Mouse (Mus musculus): ENCODE results near the gene Ano2. TPM values are rescaled to one million over a fixed set of nuclear protein-coding genes. Genes with fewer than 3 reads are reported as not detected.

Ano2 gene
- polyA plus RNA-seq, 1 experiment from 2014 or later = 0.44 TPM

- no peak overlapping the region for H3K4me2 ChIP-seq (ENCODE audit: low read depth, low read length, severe bottlenecking)
- H3K27me3 ChIP-seq (ENCODE audit: control insufficient read depth, insufficient read depth, low read length) = no peaks in the 10 kb centered on the region
- H3K9ac ChIP-seq (ENCODE audit: low read length) = no peak overlapping the region
- no peak overlapping the region for H3K4me3 ChIP-seq (ENCODE audit: low read depth, low read length)
- H3K36me3 ChIP-seq (ENCODE audit: control insufficient read depth, insufficient read depth, low read length) = no peaks in the 10 kb centered on the region
- H3K4me1 ChIP-seq (replicated peaks; ENCODE audit: control insufficient read depth, insufficient read depth, low read length) = no peaks in the 10 kb centered on the region
- ATAC-seq (replicated peaks; ENCODE audit: low FRiP score) = no peak
- DNase-seq (ENCODE audit: low spot score) = no peak
- WGBS = 83% methylated on average over 3 of the region's 3 CpGs
- no peaks in the 10 kb centered on the region for H3K9me3 ChIP-seq (ENCODE audit: control insufficient read depth, low read length)
- H3K27ac ChIP-seq (ENCODE audit: low read depth, low read length) = no peak overlapping the region
Observed at GRCm38 (mm10) chr6:125841284-125841683, 151.1 kb downstream of the Ano2 start.

- no peaks in the 10 kb centered on the region for H3K9me3 ChIP-seq (ENCODE audit: control insufficient read depth, low read length)
- no peaks in the 10 kb centered on the region for H3K27me3 ChIP-seq (ENCODE audit: control insufficient read depth, insufficient read depth, low read length)
- no peak overlapping the region for H3K4me3 ChIP-seq (ENCODE audit: low read depth, low read length)
- no peak overlapping the region for H3K4me2 ChIP-seq (ENCODE audit: low read depth, low read length, severe bottlenecking)
- DNase-seq (ENCODE audit: low spot score) = no peak
- no peak overlapping the region for H3K27ac ChIP-seq (ENCODE audit: low read depth, low read length)
- ATAC-seq (replicated peaks; ENCODE audit: low FRiP score) = no peak
- no peaks in the 10 kb centered on the region for H3K4me1 ChIP-seq (replicated peaks; ENCODE audit: control insufficient read depth, insufficient read depth, low read length)
- H3K36me3 ChIP-seq (ENCODE audit: control insufficient read depth, insufficient read depth, low read length) = no peaks in the 10 kb centered on the region
- H3K9ac ChIP-seq (ENCODE audit: low read length) = no peak overlapping the region
- WGBS = 86% methylated on average over 4 of the region's 4 CpGs
Observed at GRCm38 (mm10) chr6:125851196-125851595, 161.0 kb downstream of the Ano2 start.

GRCm38 (mm10) chr6:125858294-125858693 is 168.1 kb downstream of the Ano2 start:
- H3K4me2 ChIP-seq (ENCODE audit: low read depth, low read length, severe bottlenecking) = no peak overlapping the region
- no peak overlapping the region for H3K4me3 ChIP-seq (ENCODE audit: low read depth, low read length)
- ATAC-seq (replicated peaks; ENCODE audit: low FRiP score) = no peak

GRCm38 (mm10) chr6:125868516-125868915 is 178.3 kb downstream of the Ano2 start:
- 19% methylated on average over 2 of the region's 2 CpGs for WGBS
- Histone ChIP-seq H3K27ac (ENCODE audit: low read depth, low read length) (no peak overlapping the region), H3K4me1 (replicated peaks; ENCODE audit: control insufficient read depth, insufficient read depth, low read length) (no peaks in the 10 kb centered on the region), H3K36me3 (ENCODE audit: control insufficient read depth, insufficient read depth, low read length) (no peaks in the 10 kb centered on the region), H3K9ac (ENCODE audit: low read length) (no peak overlapping the region), H3K4me2 (ENCODE audit: low read depth, low read length, severe bottlenecking) (no peak overlapping the region), H3K27me3 (ENCODE audit: control insufficient read depth, insufficient read depth, low read length) (no peaks in the 10 kb centered on the region), H3K4me3 (ENCODE audit: low read depth, low read length) (no peak overlapping the region), H3K9me3 (ENCODE audit: control insufficient read depth, low read length) (no peaks in the 10 kb centered on the region)
- ATAC-seq (replicated peaks; ENCODE audit: low FRiP score) (no peak), DNase-seq (ENCODE audit: low spot score) (no peak)

More at GRCm38 (mm10) chr6:125858294-125858693, 168.1 kb downstream of the Ano2 start:
- no peaks in the 10 kb centered on the region for H3K36me3 ChIP-seq (ENCODE audit: control insufficient read depth, insufficient read depth, low read length)
- H3K9me3 ChIP-seq (ENCODE audit: control insufficient read depth, low read length) = no peaks in the 10 kb centered on the region
- H3K27me3 ChIP-seq (ENCODE audit: control insufficient read depth, insufficient read depth, low read length) = no peaks in the 10 kb centered on the region
- DNase-seq (ENCODE audit: low spot score) = no peak
- no peak overlapping the region for H3K27ac ChIP-seq (ENCODE audit: low read depth, low read length)
- no peak overlapping the region for H3K9ac ChIP-seq (ENCODE audit: low read length)
- 73% methylated on average over 1 of the region's 1 CpGs for WGBS
- no peaks in the 10 kb centered on the region for H3K4me1 ChIP-seq (replicated peaks; ENCODE audit: control insufficient read depth, insufficient read depth, low read length)

GRCm38 (mm10) chr6:125871482-125871881 is 181.3 kb downstream of the Ano2 start:
- Histone ChIP-seq H3K4me3 (ENCODE audit: low read depth, low read length) (no peak overlapping the region), H3K4me2 (ENCODE audit: low read depth, low read length, severe bottlenecking) (no peak overlapping the region), H3K4me1 (replicated peaks; ENCODE audit: control insufficient read depth, insufficient read depth, low read length) (no peaks in the 10 kb centered on the region), H3K9me3 (ENCODE audit: control insufficient read depth, low read length) (no peaks in the 10 kb centered on the region), H3K27me3 (ENCODE audit: control insufficient read depth, insufficient read depth, low read length) (no peaks in the 10 kb centered on the region), H3K9ac (ENCODE audit: low read length) (no peak overlapping the region), H3K36me3 (ENCODE audit: control insufficient read depth, insufficient read depth, low read length) (no peaks in the 10 kb centered on the region), H3K27ac (ENCODE audit: low read depth, low read length) (no peak overlapping the region)
- ATAC-seq (replicated peaks; ENCODE audit: low FRiP score) = no peak
- WGBS = 89% methylated on average over 4 of the region's 4 CpGs
- no peak for DNase-seq (ENCODE audit: low spot score)

- no peak for DNase-seq (ENCODE audit: low spot score)
- ATAC-seq (replicated peaks; ENCODE audit: low FRiP score) = no peak
- WGBS = 89% methylated on average over 6 of the region's 6 CpGs
- H3K9ac ChIP-seq (ENCODE audit: low read length) = no peak overlapping the region
- no peaks in the 10 kb centered on the region for H3K9me3 ChIP-seq (ENCODE audit: control insufficient read depth, low read length)
- H3K4me2 ChIP-seq (ENCODE audit: low read depth, low read length, severe bottlenecking) = no peak overlapping the region
- no peaks in the 10 kb centered on the region for H3K4me1 ChIP-seq (replicated peaks; ENCODE audit: control insufficient read depth, insufficient read depth, low read length)
- H3K36me3 ChIP-seq (ENCODE audit: control insufficient read depth, insufficient read depth, low read length) = no peaks in the 10 kb centered on the region
- no peak overlapping the region for H3K4me3 ChIP-seq (ENCODE audit: low read depth, low read length)
- H3K27ac ChIP-seq (ENCODE audit: low read depth, low read length) = no peak overlapping the region
- H3K27me3 ChIP-seq (ENCODE audit: control insufficient read depth, insufficient read depth, low read length) = no peaks in the 10 kb centered on the region
Observed at GRCm38 (mm10) chr6:125874742-125875141, 184.5 kb downstream of the Ano2 start.

- Histone ChIP-seq H3K4me1 (replicated peaks; ENCODE audit: control insufficient read depth, insufficient read depth, low read length) (no peaks in the 10 kb centered on the region), H3K4me3 (ENCODE audit: low read depth, low read length) (no peak overlapping the region), H3K27me3 (ENCODE audit: control insufficient read depth, insufficient read depth, low read length) (no peaks in the 10 kb centered on the region), H3K9ac (ENCODE audit: low read length) (no peak overlapping the region), H3K36me3 (ENCODE audit: control insufficient read depth, insufficient read depth, low read length) (no peaks in the 10 kb centered on the region), H3K4me2 (ENCODE audit: low read depth, low read length, severe bottlenecking) (no peak overlapping the region), H3K27ac (ENCODE audit: low read depth, low read length) (no peak overlapping the region), H3K9me3 (ENCODE audit: control insufficient read depth, low read length) (no peaks in the 10 kb centered on the region)
- ATAC-seq (replicated peaks; ENCODE audit: low FRiP score) = no peak
- WGBS = 92% methylated on average over 1 of the region's 1 CpGs
- DNase-seq (ENCODE audit: low spot score) = no peak
Observed at GRCm38 (mm10) chr6:125876884-125877283, 186.7 kb downstream of the Ano2 start.

- Histone ChIP-seq H3K36me3 (ENCODE audit: control insufficient read depth, insufficient read depth, low read length) (no peaks in the 10 kb centered on the region), H3K9ac (ENCODE audit: low read length) (no peak overlapping the region), H3K9me3 (ENCODE audit: control insufficient read depth, low read length) (no peaks in the 10 kb centered on the region), H3K4me3 (ENCODE audit: low read depth, low read length) (no peak overlapping the region), H3K27me3 (ENCODE audit: control insufficient read depth, insufficient read depth, low read length) (no peaks in the 10 kb centered on the region), H3K4me1 (replicated peaks; ENCODE audit: control insufficient read depth, insufficient read depth, low read length) (no peaks in the 10 kb centered on the region), H3K27ac (ENCODE audit: low read depth, low read length) (no peak overlapping the region), H3K4me2 (ENCODE audit: low read depth, low read length, severe bottlenecking) (no peak overlapping the region)
- 61% methylated on average over 2 of the region's 2 CpGs for WGBS
- no peak for DNase-seq (ENCODE audit: low spot score)
- no peak for ATAC-seq (replicated peaks; ENCODE audit: low FRiP score)
Observed at GRCm38 (mm10) chr6:125878671-125879070, 188.5 kb downstream of the Ano2 start.

- no peak for ATAC-seq (replicated peaks; ENCODE audit: low FRiP score)
- WGBS = 91% methylated on average over 7 of the region's 7 CpGs
- no peak overlapping the region for H3K4me2 ChIP-seq (ENCODE audit: low read depth, low read length, severe bottlenecking)
- no peaks in the 10 kb centered on the region for H3K27me3 ChIP-seq (ENCODE audit: control insufficient read depth, insufficient read depth, low read length)
- no peak for DNase-seq (ENCODE audit: low spot score)
- no peaks in the 10 kb centered on the region for H3K36me3 ChIP-seq (ENCODE audit: control insufficient read depth, insufficient read depth, low read length)
- H3K9ac ChIP-seq (ENCODE audit: low read length) = no peak overlapping the region
- no peaks in the 10 kb centered on the region for H3K9me3 ChIP-seq (ENCODE audit: control insufficient read depth, low read length)
- H3K27ac ChIP-seq (ENCODE audit: low read depth, low read length) = no peak overlapping the region
- H3K4me3 ChIP-seq (ENCODE audit: low read depth, low read length) = no peak overlapping the region
- no peaks in the 10 kb centered on the region for H3K4me1 ChIP-seq (replicated peaks; ENCODE audit: control insufficient read depth, insufficient read depth, low read length)
Observed at GRCm38 (mm10) chr6:125879306-125879705, 189.1 kb downstream of the Ano2 start.
